Mouse (Mus musculus): ENCODE measurements around the gene Atp8b4. TPM values are rescaled to one million over a fixed set of nuclear protein-coding genes. Genes with fewer than 3 reads are reported as not detected.

Atp8b4 gene
- polyA plus RNA-seq, 1 experiment, result not detected

- Histone ChIP-seq H3K27ac (ENCODE audit: insufficient read depth, low read length) (no peak overlapping the region), H3K4me1 (ENCODE audit: control insufficient read depth, insufficient read depth, low read length) (no peaks in the 10 kb centered on the region), H3K4me3 (ENCODE audit: insufficient read depth, low read length) (no peak overlapping the region)
- TF ChIP-seq CTCF (IDR thresholded peaks at IDR 0.05; ENCODE audit: extremely low read depth, insufficient read depth, low read length), result no peak
- TF ChIP-seq POLR2A (IDR thresholded peaks at IDR 0.05; ENCODE audit: extremely low read depth, insufficient read depth, low read length), result no peak
Observed at GRCm38 (mm10) chr2:126323206-126323605, 177.3 kb downstream of the Atp8b4 start.

DNA sequence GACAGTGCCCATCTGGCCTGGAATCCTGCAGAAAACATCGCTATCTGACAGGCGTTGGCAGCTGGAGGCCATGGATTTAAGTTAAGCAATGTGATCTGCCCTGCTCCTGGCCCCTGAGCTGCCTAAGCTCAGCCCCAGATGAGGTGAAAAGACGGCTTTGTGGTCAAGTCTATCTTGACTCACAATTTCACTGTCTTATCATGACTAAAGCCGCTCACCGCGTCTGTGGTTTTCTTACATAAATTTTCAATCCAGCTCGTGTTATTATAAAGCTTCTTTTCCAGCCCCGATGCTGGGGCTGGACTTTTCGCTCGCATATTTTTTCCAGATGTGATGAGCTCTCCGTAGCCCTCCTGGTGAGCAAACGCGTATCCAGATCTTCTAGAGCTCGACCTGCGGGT is 177.8 kb downstream of the Atp8b4 start:
- Histone ChIP-seq H3K27ac (ENCODE audit: insufficient read depth, low read length) (no peak overlapping the region), H3K4me3 (ENCODE audit: insufficient read depth, low read length) (no peak overlapping the region), H3K4me1 (ENCODE audit: control insufficient read depth, insufficient read depth, low read length) (no peaks in the 10 kb centered on the region)
- TF ChIP-seq POLR2A (IDR thresholded peaks at IDR 0.05; ENCODE audit: extremely low read depth, insufficient read depth, low read length), result no peak
- TF ChIP-seq CTCF (IDR thresholded peaks at IDR 0.05; ENCODE audit: extremely low read depth, insufficient read depth, low read length), result no peak

GRCm38 (mm10) chr2:126318071-126318470 is 182.4 kb downstream of the Atp8b4 start:
- TF ChIP-seq CTCF (IDR thresholded peaks at IDR 0.05; ENCODE audit: extremely low read depth, insufficient read depth, low read length) (no peak), POLR2A (IDR thresholded peaks at IDR 0.05; ENCODE audit: extremely low read depth, insufficient read depth, low read length) (no peak)
- Histone ChIP-seq H3K27ac (ENCODE audit: insufficient read depth, low read length) (no peak overlapping the region), H3K4me3 (ENCODE audit: insufficient read depth, low read length) (no peak overlapping the region), H3K4me1 (ENCODE audit: control insufficient read depth, insufficient read depth, low read length) (no peaks in the 10 kb centered on the region)

- TF ChIP-seq CTCF (IDR thresholded peaks at IDR 0.05; ENCODE audit: extremely low read depth, insufficient read depth, low read length) (no peak), POLR2A (IDR thresholded peaks at IDR 0.05; ENCODE audit: extremely low read depth, insufficient read depth, low read length) (no peak)
- no peak overlapping the region for H3K27ac ChIP-seq (ENCODE audit: insufficient read depth, low read length)
Observed at GRCm38 (mm10) chr2:126316942-126317341, 183.5 kb downstream of the Atp8b4 start.

GRCm38 (mm10) chr2:126316346-126316745 is 184.1 kb downstream of the Atp8b4 start:
- no peak overlapping the region for H3K4me3 ChIP-seq (ENCODE audit: insufficient read depth, low read length)
- no peaks in the 10 kb centered on the region for H3K4me1 ChIP-seq (ENCODE audit: control insufficient read depth, insufficient read depth, low read length)
- no peak overlapping the region for H3K27ac ChIP-seq (ENCODE audit: insufficient read depth, low read length)
- no peak for TF ChIP-seq CTCF (IDR thresholded peaks at IDR 0.05; ENCODE audit: extremely low read depth, insufficient read depth, low read length)

More at GRCm38 (mm10) chr2:126316942-126317341, 183.5 kb downstream of the Atp8b4 start:
- H3K4me3 ChIP-seq (ENCODE audit: insufficient read depth, low read length), result no peak overlapping the region
- no peaks in the 10 kb centered on the region for H3K4me1 ChIP-seq (ENCODE audit: control insufficient read depth, insufficient read depth, low read length)

DNA sequence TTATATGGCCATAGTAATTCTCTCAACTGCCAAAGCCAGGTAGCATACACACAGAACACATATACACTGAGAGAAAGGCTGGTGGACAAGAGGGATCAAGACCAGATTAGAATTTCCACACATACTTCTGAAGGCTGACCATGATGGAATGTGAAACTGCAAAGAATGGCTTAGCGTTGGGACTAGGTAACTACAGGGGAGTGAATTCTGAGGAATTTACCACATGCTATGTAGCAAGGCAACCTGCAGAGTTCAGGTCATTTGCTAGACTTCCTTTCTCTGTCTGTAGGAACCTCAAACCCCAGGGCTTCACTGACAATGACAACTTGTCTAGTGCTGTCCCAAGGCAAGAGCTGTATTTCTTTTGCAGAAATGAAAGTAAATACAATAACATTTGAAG is 189.4 kb downstream of the Atp8b4 start:
- TF ChIP-seq CTCF (IDR thresholded peaks at IDR 0.05; ENCODE audit: extremely low read depth, insufficient read depth, low read length) (no peak), POLR2A (IDR thresholded peaks at IDR 0.05; ENCODE audit: extremely low read depth, insufficient read depth, low read length) (no peak)
- Histone ChIP-seq H3K4me1 (ENCODE audit: control insufficient read depth, insufficient read depth, low read length) (no peaks in the 10 kb centered on the region), H3K4me3 (ENCODE audit: insufficient read depth, low read length) (no peak overlapping the region)

DNA sequence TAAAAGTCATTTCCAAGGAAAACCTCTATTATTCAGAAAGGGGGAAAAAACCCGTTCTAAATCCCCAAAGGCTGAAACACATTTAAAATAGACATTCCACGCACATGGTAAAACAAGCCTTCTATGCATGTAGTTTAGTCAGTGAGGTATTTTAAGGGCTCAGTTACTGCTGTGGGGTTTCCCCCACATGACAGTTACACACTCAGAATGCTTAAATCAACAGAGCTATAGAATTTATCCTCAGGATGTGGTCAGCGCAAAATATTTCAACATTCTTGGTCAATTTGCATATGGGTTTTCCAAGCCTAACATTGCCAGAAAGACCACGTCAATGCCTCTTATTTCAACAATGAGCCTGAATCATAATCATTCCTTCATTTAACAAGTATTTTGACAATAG is 190.5 kb downstream of the Atp8b4 start:
- TF ChIP-seq POLR2A (IDR thresholded peaks at IDR 0.05; ENCODE audit: extremely low read depth, insufficient read depth, low read length) (no peak), CTCF (IDR thresholded peaks at IDR 0.05; ENCODE audit: extremely low read depth, insufficient read depth, low read length) (no peak)
- no peaks in the 10 kb centered on the region for H3K4me1 ChIP-seq (ENCODE audit: control insufficient read depth, insufficient read depth, low read length)
- no peak overlapping the region for H3K27ac ChIP-seq (ENCODE audit: insufficient read depth, low read length)
- H3K4me3 ChIP-seq (ENCODE audit: insufficient read depth, low read length), result no peak overlapping the region

More for the DNA sequence above, 189.4 kb downstream of the Atp8b4 start:
- H3K27ac ChIP-seq (ENCODE audit: insufficient read depth, low read length), result no peak overlapping the region

GRCm38 (mm10) chr2:126304621-126305020 is 195.9 kb downstream of the Atp8b4 start:
- Histone ChIP-seq H3K4me1 (ENCODE audit: control insufficient read depth, insufficient read depth, low read length) (no peaks in the 10 kb centered on the region), H3K4me3 (ENCODE audit: insufficient read depth, low read length) (no peak overlapping the region), H3K27ac (ENCODE audit: insufficient read depth, low read length) (no peak overlapping the region)
- TF ChIP-seq CTCF (IDR thresholded peaks at IDR 0.05; ENCODE audit: extremely low read depth, insufficient read depth, low read length) (no peak), POLR2A (IDR thresholded peaks at IDR 0.05; ENCODE audit: extremely low read depth, insufficient read depth, low read length) (no peak)

- TF ChIP-seq CTCF (IDR thresholded peaks at IDR 0.05; ENCODE audit: extremely low read depth, insufficient read depth, low read length), result no peak
Observed at GRCm38 (mm10) chr2:126303226-126303625, 197.2 kb downstream of the Atp8b4 start.

GRCm38 (mm10) chr2:126302381-126302780 is 198.1 kb downstream of the Atp8b4 start:
- no peaks in the 10 kb centered on the region for H3K4me1 ChIP-seq (ENCODE audit: control insufficient read depth, insufficient read depth, low read length)
- H3K4me3 ChIP-seq (ENCODE audit: insufficient read depth, low read length), result no peak overlapping the region
- TF ChIP-seq POLR2A (IDR thresholded peaks at IDR 0.05; ENCODE audit: extremely low read depth, insufficient read depth, low read length) (no peak), CTCF (IDR thresholded peaks at IDR 0.05; ENCODE audit: extremely low read depth, insufficient read depth, low read length) (no peak)
- no peak overlapping the region for H3K27ac ChIP-seq (ENCODE audit: insufficient read depth, low read length)

More at GRCm38 (mm10) chr2:126303226-126303625, 197.2 kb downstream of the Atp8b4 start:
- Histone ChIP-seq H3K4me3 (ENCODE audit: insufficient read depth, low read length) (no peak overlapping the region), H3K4me1 (ENCODE audit: control insufficient read depth, insufficient read depth, low read length) (no peaks in the 10 kb centered on the region), H3K27ac (ENCODE audit: insufficient read depth, low read length) (no peak overlapping the region)

- TF ChIP-seq POLR2A (IDR thresholded peaks at IDR 0.05; ENCODE audit: extremely low read depth, insufficient read depth, low read length), result no peak
- no peak for TF ChIP-seq CTCF (IDR thresholded peaks at IDR 0.05; ENCODE audit: extremely low read depth, insufficient read depth, low read length)
- Histone ChIP-seq H3K4me3 (ENCODE audit: insufficient read depth, low read length) (no peak overlapping the region), H3K4me1 (ENCODE audit: control insufficient read depth, insufficient read depth, low read length) (no peaks in the 10 kb centered on the region), H3K27ac (ENCODE audit: insufficient read depth, low read length) (no peak overlapping the region)
Observed at GRCm38 (mm10) chr2:126290702-126291101, 209.8 kb downstream of the Atp8b4 start.
